Mouse (Mus musculus): Measurements from ENCODE around the gene Nrip3.

The Nrip3 gene

DNA sequence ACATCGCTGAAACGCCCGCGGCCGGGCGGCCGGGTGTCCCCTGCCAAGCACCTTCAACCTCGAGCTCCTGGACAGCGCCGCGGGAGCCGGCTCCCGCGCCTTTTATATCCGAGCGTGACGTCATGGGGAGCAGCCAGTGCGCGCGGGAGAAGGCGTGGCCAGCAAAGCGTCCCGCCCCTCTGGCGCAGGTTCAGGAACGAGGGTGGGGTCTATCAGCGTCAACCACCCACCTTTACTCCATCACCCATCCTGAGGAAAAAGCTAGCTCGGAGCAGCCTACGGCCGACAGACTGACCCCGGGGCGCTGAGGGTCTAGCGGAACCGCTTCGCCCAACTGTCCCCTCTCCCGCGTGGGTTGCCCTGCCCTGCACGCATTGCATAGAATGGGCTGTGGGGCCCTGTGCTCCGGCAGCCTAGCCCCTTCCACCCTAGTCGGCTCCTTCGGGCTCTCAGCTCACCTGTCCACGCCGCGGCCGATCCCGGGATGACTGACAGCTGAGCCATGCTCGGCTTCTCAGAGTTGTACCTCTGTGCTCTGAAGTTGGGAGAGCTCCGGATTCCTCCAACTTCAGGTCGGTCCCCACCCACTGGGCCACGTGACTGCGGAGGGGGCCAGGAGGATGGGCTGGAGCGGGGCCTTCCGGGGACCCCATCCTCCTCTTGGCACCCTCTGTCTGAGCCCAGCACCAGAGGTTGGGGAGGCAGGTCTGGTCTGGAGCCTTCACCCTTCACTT lies at the start of gene Nrip3:
Nrip3 (minus strand) TSS at position 556 of the 734 bp plus-strand sequence.
- peak; percentile 86 for DNase-seq (ENCODE audit: extremely low spot score, low spot score)

DNA sequence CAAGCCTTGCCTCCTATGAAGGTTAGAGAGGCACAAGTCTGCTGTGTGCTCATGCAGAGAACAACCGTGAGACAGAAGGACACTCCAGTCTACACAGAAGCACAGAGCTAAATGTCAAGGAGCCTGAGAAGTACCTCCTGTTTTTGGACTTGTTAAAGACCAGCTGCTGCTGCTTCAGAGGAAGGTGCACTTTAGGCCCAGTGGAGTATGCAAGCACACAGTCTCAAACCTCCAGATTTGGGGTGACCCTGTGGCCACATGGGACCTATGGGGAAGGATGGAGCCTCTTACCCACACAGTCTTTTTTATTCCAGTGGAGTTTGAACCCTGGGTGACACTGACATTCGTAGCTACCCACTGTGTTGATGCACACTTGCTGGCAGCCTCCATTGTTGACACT lies 49.6 kb upstream of the Nrip3 start:
- DNase-seq (ENCODE audit: extremely low spot score, low spot score): no peak

DNA sequence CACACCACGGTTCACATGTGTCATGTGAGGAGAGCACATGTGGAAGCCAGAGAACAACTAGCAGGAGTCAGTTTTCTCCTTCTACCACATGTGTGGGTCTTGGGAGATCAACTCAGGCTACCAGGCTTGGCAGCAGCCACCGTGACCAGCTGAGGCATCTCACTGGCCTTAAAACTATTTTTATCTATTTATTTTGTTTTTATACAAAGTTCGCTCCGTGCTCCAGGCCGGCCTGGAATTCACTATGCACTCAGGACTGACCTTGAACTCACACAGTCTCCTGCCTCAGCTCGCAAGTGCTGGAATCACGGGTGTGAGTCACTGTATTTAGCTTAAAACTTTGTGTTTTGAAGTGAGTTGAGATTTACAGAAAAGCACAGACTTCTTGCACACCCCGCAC lies 45.1 kb upstream of the Nrip3 start:
- DNase-seq (ENCODE audit: extremely low spot score, low spot score): no peak

DNA sequence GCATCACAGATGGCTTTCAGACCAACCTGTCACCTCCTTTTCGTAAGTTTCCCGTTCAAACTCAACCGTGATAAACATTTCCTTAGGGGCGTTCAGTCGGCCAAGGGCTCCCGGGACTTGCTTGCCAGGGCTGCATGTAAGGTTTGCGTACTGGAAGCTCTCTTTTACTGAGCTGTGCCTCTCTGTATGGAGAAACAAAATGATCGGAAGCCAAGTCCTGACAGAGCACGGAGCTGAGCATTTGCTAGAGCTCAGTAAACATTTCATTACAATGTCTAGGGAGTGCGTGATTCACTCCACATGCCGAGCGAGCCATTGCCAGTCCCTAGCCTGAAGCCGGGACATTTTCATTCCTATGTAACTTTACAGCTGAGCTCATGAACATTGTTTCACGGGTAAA lies 43.5 kb upstream of the Nrip3 start:
- DNase-seq (ENCODE audit: extremely low spot score, low spot score): no peak

DNA sequence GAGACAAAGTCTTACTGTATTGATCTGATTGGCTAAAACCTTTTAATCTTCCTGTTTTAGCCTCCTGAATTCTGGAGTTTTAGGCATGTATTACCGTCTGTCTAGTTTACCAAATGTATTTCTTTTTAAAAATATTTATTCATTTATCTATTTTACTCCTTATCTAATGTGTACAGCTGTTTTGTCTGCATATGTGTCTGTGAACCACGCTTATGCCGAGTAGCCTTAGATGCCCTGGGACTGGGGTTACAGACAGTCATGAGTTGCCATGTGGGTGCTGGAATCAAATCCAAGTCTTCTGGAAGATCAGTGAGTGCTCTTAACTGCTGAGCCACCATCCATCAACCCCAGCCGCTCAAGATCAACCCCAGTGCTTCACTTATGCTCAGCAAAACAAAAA lies 36.8 kb upstream of the Nrip3 start:
- no peak for DNase-seq (ENCODE audit: extremely low spot score, low spot score)

DNA sequence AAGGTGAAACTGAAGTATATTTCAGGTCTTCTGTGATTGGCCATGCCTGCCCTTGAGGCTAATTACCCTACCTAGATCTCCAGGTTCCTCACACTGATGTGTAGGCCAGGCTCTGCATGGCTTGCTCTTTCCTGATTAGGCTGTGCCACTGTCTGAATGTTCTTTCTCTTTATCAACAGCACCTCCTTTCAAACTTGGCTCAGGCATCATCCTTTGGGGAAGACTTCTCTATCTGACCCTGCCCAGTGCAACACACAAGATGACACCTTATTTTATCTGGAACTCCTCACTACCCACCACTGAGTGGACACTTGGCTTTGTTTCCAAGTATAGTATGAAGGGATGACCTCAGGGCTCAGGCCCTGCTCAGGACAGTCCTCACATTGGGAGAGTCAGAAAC lies 36.1 kb upstream of the Nrip3 start:
- DNase-seq (ENCODE audit: extremely low spot score, low spot score): no peak

DNA sequence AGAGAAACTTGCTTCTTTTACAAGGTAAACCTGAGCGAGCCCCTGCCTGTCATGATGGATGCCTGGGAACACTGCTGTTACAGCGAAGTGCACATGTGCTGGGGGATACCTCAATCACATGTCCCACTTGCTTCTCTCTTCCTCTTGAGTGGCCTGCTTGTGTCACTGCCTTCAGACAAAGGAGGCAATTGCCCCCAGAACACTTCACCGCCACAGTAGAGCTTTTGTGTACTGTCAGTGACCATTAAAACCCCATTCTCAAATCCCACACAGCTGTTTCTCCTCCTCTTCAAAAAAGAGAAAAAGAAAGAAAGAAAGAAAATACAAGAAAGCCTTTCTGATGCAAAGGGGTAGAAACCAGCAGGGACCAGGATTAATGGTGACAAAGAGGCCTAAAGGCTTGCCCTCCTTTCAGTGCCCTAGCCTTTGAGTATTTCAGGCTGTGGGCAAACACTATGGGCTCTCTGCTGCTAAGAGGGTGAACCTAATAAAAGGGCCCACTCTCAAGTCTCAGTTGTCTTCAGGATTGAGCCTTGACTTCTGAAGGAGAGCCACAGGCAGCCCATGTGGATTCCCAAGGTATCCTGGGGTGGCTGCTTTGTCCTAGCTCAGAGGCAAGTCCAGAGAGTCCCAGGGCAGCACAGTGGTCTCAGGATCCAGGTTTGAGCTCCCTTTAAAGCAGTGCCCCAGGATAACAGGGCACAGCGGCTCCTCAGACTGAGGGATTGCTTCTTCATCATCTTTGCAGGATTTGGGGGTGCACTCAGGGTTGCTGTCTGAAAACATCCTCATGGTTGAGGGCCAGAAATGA lies 31.7 kb upstream of the Nrip3 start:
- peak; percentile 24 for DNase-seq (ENCODE audit: extremely low spot score, low spot score)

DNA sequence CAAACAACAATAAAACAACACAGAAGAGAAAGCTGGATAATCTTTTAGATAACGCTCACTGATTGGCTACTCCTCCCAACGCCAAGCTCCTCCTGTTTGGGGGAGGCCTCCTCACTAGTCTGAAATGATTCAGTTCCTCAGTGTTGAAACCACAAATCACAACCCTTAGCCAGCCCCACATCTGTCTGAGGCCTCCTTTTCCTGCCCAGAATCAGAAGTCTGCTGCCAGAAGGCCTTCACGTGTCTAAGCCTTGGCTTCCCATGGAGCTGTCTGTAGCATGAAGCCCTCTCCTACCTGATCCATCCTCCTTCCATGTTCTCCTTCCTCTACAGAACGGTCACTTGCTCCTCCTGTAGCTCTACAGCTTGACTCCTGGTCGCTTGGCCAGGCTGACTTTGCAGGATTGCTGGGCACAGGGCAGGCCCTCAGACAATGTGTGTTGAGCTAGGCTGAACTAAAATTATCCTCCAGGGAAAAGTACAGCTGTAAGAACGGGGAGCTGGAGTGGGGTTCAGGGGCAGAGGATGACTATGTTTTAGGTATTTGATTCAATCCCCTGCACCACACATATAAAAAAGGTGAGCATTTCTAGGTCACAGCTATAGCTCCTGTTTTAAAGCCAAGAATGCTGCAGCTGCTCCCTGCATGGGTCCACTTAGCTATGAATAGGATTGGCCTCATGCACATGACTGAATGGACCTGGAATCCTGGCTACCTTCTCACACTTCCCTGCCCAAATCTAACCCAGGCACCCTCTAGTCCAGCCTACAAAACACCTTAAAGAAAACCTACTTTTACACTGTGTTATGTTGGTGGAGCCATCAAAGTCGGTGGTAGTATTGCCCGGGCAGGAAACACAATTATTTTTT lies 26.0 kb upstream of the Nrip3 start:
- no peak for DNase-seq (ENCODE audit: extremely low spot score, low spot score)

DNA sequence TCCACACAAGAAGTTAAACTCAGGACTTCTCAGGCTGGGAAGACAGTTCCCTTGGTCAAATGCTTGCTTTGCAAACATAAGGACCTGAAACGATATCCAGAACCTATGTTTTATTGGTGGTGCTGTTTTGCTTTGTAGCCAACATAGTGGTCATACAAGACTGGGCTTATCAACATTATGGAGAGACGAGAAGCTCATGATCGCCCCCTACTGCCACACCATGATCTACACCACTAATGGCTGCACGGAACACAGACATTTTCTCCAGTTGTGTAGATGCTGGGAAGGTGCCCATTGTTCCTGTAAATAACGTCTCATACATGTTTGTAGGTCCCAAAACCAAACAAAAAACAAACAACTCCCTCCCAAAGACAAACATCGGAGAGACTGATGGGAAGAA lies 23.0 kb upstream of the Nrip3 start:
- no peak for DNase-seq (ENCODE audit: extremely low spot score, low spot score)

DNA sequence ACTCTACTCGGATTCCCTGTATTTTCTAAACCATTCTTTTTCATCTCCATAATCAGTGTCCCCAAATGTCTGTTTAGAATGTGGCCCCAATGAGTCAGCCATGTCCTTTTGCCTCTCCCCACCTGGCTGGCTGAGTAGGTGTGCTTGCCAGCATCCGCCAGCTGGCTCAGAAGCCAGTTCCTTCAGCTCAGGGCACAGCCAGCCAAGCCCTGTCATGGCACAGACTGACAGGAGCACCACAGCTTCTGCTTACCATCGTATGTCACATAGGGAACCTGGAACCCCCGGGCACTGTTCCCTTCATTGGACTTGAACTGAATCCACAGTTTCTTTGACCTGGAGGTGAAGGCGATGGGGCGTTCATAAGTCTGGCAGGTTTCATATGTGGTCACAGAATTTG lies 22.5 kb upstream of the Nrip3 start:
- DNase-seq (ENCODE audit: extremely low spot score, low spot score): no peak

DNA sequence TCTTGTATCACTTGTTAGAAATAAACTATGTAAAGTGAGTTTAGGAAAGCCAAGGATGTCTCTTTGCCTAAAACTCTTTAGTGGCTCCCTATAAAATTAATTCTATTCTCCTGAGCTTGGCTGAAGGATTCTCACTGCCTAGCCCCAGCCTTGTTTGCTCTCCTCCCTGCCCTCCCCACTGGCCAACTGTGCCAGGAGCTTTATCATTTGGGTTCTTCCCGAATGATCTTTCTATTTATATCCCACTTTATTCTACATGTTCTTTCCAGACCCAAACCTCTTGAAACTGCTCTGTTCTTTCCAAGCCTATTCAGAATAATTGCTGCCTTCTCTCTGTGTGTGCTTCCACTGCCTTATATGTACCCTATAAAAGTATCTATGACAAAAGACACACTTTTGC lies 21.7 kb upstream of the Nrip3 start:
- no peak for DNase-seq (ENCODE audit: extremely low spot score, low spot score)

DNA sequence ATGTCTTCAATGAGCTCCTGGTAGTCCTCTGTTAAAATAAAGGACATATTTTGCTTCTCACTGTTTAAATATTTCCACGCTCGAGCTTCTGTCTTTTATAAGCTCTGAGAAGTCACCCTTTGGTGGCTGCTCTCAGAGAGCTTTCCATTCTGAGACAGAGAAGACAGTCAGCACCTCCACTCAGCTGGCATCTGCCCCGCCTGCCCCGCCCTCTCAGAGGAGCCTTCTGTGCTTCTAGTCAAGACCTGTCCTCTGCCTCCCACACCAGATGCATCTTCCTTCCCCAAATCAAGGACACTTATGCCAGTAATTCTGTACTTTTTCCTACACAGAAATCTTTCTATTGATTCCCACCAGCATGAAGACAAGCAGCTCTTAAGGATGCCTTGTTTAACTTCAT lies 18.8 kb upstream of the Nrip3 start:
- no peak for DNase-seq (ENCODE audit: extremely low spot score, low spot score)

DNA sequence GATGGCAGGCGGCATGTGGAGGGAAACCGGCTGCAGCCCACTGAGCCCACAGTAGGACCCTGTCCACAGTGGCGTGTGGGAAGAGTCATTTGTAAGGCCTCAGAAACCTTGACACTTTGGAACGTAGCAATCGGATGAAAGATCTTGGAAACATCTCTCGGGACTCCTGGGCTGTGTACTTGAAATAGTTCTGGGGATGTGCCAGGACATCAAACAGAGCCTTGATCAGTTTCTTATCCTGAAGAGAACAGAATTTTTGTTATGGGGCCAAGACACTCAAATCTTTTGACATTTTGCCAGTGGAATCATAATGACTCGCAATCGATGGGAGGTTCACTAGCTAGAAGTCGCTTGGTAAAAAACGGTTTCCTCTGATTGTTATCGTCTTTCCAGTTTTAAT lies 17.3 kb upstream of the Nrip3 start:
- DNase-seq (ENCODE audit: extremely low spot score, low spot score): no peak

DNA sequence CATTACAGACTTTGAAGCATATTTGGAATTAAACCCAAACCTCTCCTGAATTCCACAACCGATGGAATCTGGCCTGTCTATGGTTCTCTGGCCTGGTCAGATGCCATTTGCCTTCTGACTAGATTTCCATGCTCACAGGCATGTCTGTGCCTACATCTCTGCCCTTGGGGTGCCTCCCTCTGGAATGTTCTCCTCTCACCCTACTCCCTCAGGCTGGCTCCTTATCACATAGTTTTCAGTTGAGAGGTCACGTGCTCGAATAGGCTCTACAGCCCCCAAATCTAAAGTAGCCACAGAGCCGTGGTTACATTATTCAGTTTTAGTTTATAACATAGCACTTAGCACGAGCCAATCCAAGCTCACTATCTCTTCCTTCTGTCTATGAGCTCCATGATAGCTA lies 13.7 kb upstream of the Nrip3 start:
- DNase-seq (ENCODE audit: extremely low spot score, low spot score): no peak

DNA sequence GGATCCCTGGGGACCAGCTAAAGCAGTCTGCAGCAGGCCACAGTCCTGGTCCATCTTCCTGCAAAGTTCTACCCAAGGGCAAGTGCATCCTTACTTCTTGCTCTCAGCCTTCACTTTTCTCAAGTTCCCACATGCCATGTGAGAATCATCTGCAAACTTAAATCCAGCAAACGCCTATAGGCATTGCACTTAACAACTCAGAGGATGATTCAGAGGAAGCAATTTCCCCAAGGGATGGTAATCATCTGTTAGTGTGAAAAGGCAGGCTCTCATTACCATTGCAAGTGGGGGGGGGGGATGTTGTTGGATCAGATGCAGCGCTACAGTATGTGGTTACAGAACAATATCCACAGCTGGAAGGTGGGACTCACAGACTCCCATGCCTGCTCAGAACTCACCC lies 12.7 kb upstream of the Nrip3 start:
- DNase-seq (ENCODE audit: extremely low spot score, low spot score): no peak

DNA sequence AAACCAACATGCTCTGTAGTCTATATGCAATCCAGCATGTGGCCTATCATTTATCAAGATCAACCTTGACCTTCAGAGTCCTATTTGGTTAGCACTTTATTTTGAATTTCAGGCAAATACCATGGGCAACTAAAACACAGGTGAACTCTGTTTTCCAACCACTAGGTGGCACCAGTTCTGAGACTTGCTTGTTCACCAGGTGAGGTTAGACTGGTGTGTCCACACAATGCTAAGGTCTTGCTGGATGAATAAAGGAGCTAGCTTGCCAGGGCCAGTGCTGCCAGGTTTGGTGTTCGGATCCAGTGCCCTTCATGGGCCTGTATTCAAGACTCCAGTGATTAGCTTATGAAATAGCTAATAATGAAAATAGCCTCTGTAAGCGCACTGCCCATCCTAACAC lies 10.9 kb upstream of the Nrip3 start:
- DNase-seq (ENCODE audit: extremely low spot score, low spot score): peak; percentile 48

DNA sequence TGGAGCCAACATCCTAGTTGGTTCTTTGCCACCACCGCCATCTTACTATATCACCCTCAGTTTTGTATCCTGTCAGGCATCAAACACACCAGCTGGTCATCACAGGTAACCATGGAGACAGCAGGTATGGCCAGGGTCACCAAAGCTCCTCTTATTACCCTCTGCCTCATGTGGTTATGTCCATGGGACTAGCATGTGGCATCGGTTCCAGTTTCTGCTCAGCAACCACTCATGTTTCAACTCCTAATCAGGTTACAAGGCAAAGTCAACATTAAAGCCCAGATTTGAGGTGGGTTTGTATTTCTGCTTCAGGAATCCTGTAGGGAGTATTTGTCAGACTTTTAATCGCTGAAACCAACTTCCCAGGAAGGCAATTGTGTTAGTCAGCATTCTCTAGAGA lies 9.0 kb upstream of the Nrip3 start:
- DNase-seq (ENCODE audit: extremely low spot score, low spot score): no peak

DNA sequence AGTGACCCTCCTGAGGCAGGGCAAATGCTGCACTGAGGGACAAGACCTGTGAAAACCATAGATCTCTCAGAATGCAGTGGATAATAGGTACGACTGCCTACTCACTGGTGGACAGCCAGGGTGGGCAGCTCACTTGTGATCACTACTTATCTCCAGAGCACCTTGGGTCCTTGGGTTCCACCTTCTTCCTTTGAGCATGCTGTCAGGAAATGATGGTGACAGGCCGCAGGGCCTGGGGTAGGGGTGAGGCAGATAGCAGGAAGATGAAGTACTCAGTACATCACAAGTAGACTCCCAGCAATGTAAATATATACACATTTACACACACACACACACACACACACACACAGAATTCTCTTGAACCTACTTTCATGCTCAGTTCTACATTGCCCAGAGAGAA lies 6.0 kb upstream of the Nrip3 start:
- no peak for DNase-seq (ENCODE audit: extremely low spot score, low spot score)

DNA sequence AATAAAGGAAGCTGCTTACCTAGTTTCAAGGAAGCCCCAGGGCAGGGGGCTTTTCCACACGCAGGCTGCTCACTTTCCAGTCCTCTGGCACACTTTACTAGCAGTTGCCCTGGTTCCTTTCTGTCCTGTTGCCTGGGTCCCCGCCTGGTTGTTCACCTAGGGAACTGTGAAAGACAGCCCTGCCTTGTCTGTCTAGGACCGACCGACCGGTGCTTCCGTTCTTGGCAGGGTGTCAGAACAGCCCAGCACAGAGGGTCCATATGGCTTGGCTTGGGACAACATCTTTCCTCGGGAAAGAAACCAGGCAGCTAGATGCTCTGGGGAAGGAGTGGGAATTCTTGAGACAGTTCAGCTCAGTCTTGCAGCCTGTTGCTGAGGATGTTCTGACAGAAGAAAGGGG lies 1.5 kb upstream of the Nrip3 start:
- no peak for DNase-seq (ENCODE audit: extremely low spot score, low spot score)

DNA sequence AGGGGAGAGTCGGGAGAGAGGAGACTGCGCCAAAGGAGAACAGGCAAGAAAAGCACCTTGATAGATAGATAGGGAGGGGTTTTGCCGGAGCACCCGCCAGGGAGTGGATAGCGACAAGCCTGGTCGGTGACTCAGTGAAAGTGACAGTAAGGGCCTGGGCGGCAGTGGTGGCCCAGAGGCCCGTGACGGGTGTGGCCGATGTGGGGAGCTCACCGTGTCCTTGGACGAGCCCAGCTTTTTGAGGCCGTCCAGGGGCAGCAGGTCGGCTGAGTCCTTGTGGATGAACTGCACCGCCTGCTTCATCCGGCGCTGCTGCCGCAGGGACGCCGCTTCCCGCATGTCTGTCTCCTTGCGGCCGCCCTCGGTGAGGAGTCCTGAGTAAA lies 747 bp downstream of the Nrip3 start:
- DNase-seq (ENCODE audit: extremely low spot score, low spot score): no peak

DNA sequence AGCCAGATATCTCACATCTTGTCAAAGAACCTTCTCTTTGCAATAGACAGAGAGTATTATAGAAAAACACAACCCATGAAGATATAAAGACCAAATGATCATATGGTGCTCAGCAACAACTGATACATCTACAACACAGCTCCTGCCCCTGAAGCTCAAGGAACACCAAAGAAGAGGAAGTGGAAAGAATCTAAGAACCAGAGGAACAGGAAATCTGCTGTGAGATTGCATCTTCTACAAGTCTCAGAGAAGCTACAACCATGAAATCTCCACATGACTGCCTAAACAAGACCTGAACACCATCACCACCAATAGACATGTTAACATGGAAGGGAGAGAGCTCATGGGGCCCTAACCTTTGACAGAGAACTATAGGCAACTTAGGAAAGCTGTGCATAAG lies 9.6 kb downstream of the Nrip3 start:
- no peak for DNase-seq (ENCODE audit: extremely low spot score, low spot score)

DNA sequence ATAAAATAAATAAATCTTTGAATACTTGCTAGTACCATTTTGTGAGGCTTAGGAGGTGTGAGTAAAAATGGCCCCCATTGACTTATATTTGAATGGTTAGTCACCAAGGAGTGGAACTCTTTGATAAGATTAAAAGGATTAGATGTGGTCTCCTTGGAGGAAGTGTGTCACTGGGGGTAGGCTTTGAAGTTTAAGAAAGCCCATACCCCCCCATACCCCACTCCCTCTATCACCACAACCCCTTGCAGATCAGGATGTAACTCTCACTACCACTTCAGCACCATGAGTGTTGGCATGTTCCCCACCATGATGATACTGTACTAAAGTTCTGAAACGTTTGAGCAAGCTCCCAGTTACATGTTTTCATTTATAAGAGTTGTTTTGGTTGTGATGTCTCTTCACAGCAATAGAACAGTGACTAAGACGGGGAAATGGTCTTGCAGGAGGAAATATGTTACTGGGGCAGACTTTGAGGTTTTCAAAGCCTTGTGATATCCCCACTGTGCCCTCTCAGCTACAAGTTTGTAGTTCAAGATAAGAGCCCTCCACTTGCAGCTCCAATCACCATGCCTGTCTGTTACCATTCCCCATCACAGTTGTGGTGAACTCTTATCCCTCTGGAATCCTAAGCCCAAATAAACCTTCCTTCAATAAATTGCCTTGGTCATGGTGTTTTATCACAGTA lies 13.0 kb downstream of the Nrip3 start:
- DNase-seq (ENCODE audit: extremely low spot score, low spot score): no peak
